Mouse (Mus musculus) stomach, embryonic 14.5 days (tissue): Measurements from ENCODE around the gene Nptn. TPM values are rescaled to one million over a fixed set of nuclear protein-coding genes. Genes with fewer than 3 reads are reported as not detected.

Experiments
- ATAC-seq: fragments of 200-750 bp; cut with Nextera tagmentation; 2 replicates; pipeline ENCODE4 v1.8.0; 2017; ENCODE audit warnings: low read depth, moderate TSS enrichment; ENCODE audit not compliant: insufficient number of reproducible peaks, insufficient read depth, low FRiP score
- H3K27ac ChIP-seq: fragments of 300-500 bp; sonication (generic); 2 replicates; pipeline ENCODE4 v1.5.1; 2014; ENCODE audit warnings: mild to moderate bottlenecking, low read length, moderate library complexity, mixed read lengths
- H3K27me3 ChIP-seq: fragments of 300-500 bp; sonication (generic); 2 replicates; pipeline ENCODE4 v1.6.1; 2014; ENCODE audit warnings: low read length, control low read depth, mixed read lengths; ENCODE audit not compliant: control insufficient read depth, insufficient read depth
- H3K36me3 ChIP-seq: fragments of 300-500 bp; sonication (generic); 2 replicates; pipeline ENCODE4 v1.6.1; 2014; ENCODE audit warnings: mild to moderate bottlenecking, control low read depth, low read length, moderate library complexity, mixed read lengths; ENCODE audit not compliant: control insufficient read depth, insufficient read depth
- H3K4me1 ChIP-seq: fragments of 300-500 bp; sonication (generic); 2 replicates; pipeline ENCODE4 v1.6.1; 2014; ENCODE audit warnings: low read length, control low read depth, mixed read lengths; ENCODE audit not compliant: control insufficient read depth, insufficient read depth
- H3K4me2 ChIP-seq: fragments of 300-500 bp; sonication (generic); replicated peaks from 2 replicates; pipeline ENCODE4 v1.6.1; 2014; ENCODE audit warnings: low read depth, low read length, control low read depth
- H3K4me3 ChIP-seq: fragments of 300-500 bp; sonication (generic); 2 replicates; pipeline ENCODE4 v1.5.1; 2014; ENCODE audit warnings: low read depth, low read length, control low read depth
- H3K9ac ChIP-seq: fragments of 300-500 bp; sonication (generic); replicated peaks from 2 replicates; pipeline ENCODE4 v1.6.1; 2014; ENCODE audit warnings: low read depth, mild to moderate bottlenecking, control low read depth, low read length, moderate library complexity, mixed read lengths
- H3K9me3 ChIP-seq: fragments of 300-500 bp; sonication (generic); 2 replicates; pipeline ENCODE4 v1.6.1; 2016; ENCODE audit warnings: low read depth, low read length, control low read depth; ENCODE audit not compliant: control insufficient read depth
- WGBS: fragments of 180-500 bp; shearing (Covaris S2); extraction: QIAGEN DNeasy Blood & Tissue Kit; methylation state at CpG from one replicate; pipeline ENCODE4 v1.1.7; 2014; 5-methylcytosine and 5-hydroxymethylcytosine counted together
- polyA plus RNA-seq: library from polyadenylated mRNA; unstranded; fragments of >200 nt; fragmentation: Nextera tagmentation; extraction: Ambion mirVana; gene quantifications from 2 replicates; pipeline ENCODE4 v1.2.1, GENCODE M21; 2014

The Nptn gene
- polyA plus RNA-seq, 1 experiment from 2014 or later = 152 TPM

DNA sequence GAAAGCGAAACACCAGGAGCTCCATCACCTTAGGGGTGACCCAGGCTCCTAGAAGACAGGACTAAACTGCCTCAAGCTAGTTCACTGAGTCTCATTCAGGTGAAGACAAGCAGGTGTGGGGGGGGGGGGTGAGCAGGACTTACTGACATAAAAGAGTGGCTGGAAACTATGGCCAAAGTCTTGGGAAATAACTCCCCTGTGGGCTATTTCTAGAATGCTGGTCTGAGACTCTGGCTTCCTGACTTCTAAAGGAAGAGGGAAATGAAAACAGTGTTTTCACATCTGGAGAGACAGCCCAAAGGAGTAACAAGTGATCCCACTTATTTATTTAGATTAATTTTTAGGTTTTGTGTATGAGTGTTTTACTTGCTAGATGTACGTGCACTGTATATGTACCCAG lies 119.7 kb downstream of the Nptn start:
- H3K4me3 ChIP-seq = no peak overlapping the region
- H3K9ac ChIP-seq = no peak overlapping the region
- no peaks in the 10 kb centered on the region for H3K9me3 ChIP-seq
- no peaks in the 10 kb centered on the region for H3K36me3 ChIP-seq
- 73% methylated on average over 2 of the region's 2 CpGs for WGBS
- H3K4me2 ChIP-seq = no peak overlapping the region
- no peaks in the 10 kb centered on the region for H3K27me3 ChIP-seq
- no peak overlapping the region for H3K27ac ChIP-seq
- ATAC-seq = no peak
- no peaks in the 10 kb centered on the region for H3K4me1 ChIP-seq

DNA sequence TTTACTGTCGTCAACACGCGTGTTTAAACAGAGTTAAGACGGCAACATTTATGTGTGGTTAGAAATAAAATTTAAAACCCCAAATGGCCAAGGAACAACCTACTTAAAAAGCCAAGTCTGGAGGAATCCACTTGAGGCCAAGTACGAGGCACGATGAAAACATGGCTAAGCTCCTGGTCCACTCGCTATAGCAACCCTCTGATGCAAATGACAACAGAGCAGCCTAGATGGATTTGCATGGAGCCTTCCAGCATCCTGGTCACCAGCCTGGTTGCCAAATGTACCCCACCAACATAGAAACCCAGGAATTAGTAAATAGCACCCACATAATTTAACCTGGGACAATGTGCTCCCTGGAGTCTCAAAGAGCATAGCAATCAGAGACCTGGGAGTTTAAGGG lies 121.7 kb downstream of the Nptn start:
- WGBS = 91% methylated on average over 7 of the region's 7 CpGs

DNA sequence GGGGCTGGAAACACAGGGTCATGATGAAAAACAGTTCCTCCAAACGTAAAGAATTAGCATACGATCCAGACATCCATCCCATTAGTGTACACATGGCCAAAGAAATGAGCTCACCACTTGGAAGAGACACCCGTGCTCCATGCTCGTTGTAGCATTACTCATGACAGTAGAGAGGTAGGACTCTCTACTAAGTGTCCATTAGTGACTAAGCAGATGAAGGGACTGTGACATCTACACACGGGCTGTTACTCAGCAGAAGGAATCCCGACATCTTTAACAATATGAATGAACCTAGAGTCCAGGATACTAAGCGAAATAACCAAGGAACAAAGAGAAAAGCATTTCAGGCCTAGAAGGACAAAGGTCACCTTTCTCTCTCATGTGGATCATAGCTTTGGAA lies 124.0 kb downstream of the Nptn start:
- H3K27me3 ChIP-seq = no peaks in the 10 kb centered on the region
- no peaks in the 10 kb centered on the region for H3K36me3 ChIP-seq
- WGBS = 62% methylated on average over 7 of the region's 7 CpGs
- H3K4me3 ChIP-seq = no peak overlapping the region
- H3K4me2 ChIP-seq = no peak overlapping the region
- H3K9ac ChIP-seq = no peak overlapping the region
- no peaks in the 10 kb centered on the region for H3K4me1 ChIP-seq
- H3K9me3 ChIP-seq = no peaks in the 10 kb centered on the region
- no peak overlapping the region for H3K27ac ChIP-seq
- no peak for ATAC-seq

More for the DNA sequence above, 121.7 kb downstream of the Nptn start:
- no peak overlapping the region for H3K9ac ChIP-seq
- no peak for ATAC-seq
- no peak overlapping the region for H3K27ac ChIP-seq
- no peaks in the 10 kb centered on the region for H3K4me1 ChIP-seq
- no peaks in the 10 kb centered on the region for H3K27me3 ChIP-seq
- no peak overlapping the region for H3K4me3 ChIP-seq
- no peaks in the 10 kb centered on the region for H3K9me3 ChIP-seq
- no peaks in the 10 kb centered on the region for H3K36me3 ChIP-seq
- H3K4me2 ChIP-seq = no peak overlapping the region

Other genes starting within 250 kb of the Nptn start
- not detected in 2 replicates for gene Tbc1d21, start 211.8 kb upstream of the Nptn start, polyA plus RNA-seq
- 1.8 and 2.6 TPM in 2 replicates for gene Insyn1, start 93.6 kb upstream of the Nptn start, polyA plus RNA-seq
- gene Cd276, start 26.8 kb upstream of the Nptn start, polyA plus RNA-seq = 43.0 and 45.7 TPM in 2 replicates
- 0.67 and 2.5 TPM in 2 replicates for gene Rec114, start 161.7 kb downstream of the Nptn start, polyA plus RNA-seq
- gene Hcn4, start 241.2 kb downstream of the Nptn start, polyA plus RNA-seq = 0.34 and 0.51 TPM in 2 replicates